Mouse (Mus musculus) kidney, adult 2 months (tissue): ENCODE results near the gene Stag1.

Source experiments
- CTCF ChIP-seq: fragments of 200-500 bp; conservative IDR thresholded peaks from 2 replicates; pipeline ENCODE4 v1.5.1; 2011; ENCODE audit warnings: low read depth, mild to moderate bottlenecking, control low read depth, low read length, moderate library complexity, mixed read lengths; ENCODE audit not compliant: insufficient read depth, insufficient read length
- POLR2A ChIP-seq: fragments of 200-500 bp; IDR thresholded peaks from one replicate; pipeline ENCODE4 v1.6.1; 2011; ENCODE audit warnings: low read depth, low read length, control low read depth

DNA sequence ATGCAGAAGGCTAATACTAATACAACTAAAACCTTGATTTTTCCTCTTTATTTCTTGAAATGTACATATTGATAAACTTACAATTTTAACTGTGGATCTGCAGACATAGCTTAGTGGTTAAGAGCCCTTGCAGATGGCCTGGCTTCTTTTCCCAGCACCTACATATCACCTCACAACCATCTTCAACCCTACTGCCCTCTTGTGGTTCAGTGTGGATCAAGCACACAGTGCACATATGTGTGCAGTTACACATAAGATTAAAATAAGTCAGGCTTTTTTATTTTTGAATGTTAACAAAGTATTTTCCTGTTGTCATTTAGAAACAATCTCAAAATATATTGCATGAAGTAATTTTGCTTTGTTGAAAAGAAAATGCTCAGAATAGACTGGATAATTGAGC lies 312.8 kb downstream of the Stag1 start:
- TF ChIP-seq CTCF, result peak; percentile 35
- no peak for TF ChIP-seq POLR2A
